Mouse (Mus musculus) heart, adult 2 months (tissue): ENCODE data around the gene Nfe2l2.

Experiments
- CTCF ChIP-seq: fragments of 200-600 bp; IDR thresholded peaks from 2 replicates; pipeline ENCODE4 v1.8.1; 2022; ENCODE audit warnings: antibody characterized with exemption, mild to moderate bottlenecking, moderate library complexity
- EP300 ChIP-seq: fragments of 200-500 bp; IDR thresholded peaks from 2 replicates; pipeline ENCODE4 v1.6.1; 2011; ENCODE audit warnings: low read depth, low read length, control low read depth; ENCODE audit not compliant: insufficient read depth
- POLR2A ChIP-seq: fragments of 200-500 bp; IDR thresholded peaks from 2 replicates; pipeline ENCODE4 v1.6.1; 2011; ENCODE audit warnings: mild to moderate bottlenecking, low read depth, low read length, control low read depth; ENCODE audit not compliant: insufficient read depth

DNA sequence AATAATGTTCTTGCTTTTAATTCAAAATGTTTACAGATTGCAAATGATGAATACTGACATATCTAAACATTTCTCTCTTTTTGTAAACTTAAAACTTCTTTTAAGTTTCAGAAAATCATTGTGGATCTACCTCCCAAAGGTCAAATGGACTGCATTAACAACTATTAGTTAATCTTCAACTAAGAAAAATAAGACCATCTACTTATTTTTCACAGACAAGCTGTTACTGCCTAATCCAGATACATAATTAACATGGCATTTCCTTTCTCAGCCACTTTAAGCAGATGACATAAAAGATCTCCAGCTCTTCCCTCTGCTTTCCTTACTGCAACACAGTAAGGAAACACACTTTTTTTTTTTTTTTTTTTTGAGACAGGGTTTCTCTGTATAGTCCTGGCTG lies 67.1 kb downstream of the Nfe2l2 start:
- TF ChIP-seq CTCF (no peak), POLR2A (no peak), EP300 (no peak)
